ENCODE assay signal across 26 mouse cellular contexts in the genomic region with DNA sequence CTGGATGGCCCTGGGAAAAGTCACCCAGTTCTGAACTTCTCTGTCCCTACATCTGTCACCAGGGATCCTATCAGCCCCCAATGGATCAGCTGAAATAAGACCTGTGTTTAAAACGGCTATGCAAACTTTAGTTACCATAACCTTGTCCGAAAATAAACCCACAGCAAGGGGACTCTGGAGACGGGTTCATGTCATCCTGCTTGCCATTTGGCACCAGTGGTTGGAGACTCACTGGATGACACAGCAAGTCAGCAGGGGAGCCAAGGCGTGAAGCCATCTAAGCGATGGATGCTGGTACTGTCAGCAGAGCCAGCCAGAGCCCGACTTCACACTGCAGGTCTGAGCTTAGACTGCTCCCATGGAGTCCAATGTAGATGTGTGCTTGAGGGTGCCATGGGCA. TPM values are rescaled to one million over a fixed set of nuclear protein-coding genes. Genes with fewer than 3 reads are reported as not detected.
"Had no signal": no experiment of that assay in that cellular context is flagged by ENCODE, and none has a peak within 500 bp of the region (broad histone marks: within the 10 kb centered on the region; RNA-seq: fewer than 3 reads in every experiment).

No protein-coding gene starts in this region.

- H3K4me1 ChIP-seq: limb, embryonic 12.5 days; limb, embryonic 15.5 days; midbrain, embryonic 12.5 days had no signal

- ATAC-seq: liver, postnatal 0 days; lung, postnatal 0 days; midbrain, embryonic 16.5 days had no signal

- H3K27ac ChIP-seq: kidney, postnatal 0 days; layer of hippocampus, adult 2 months; left cerebral cortex, adult 2 months; limb, embryonic 12.5 days; limb, embryonic 15.5 days; liver, embryonic 14.5 days; macrophage; midbrain, embryonic 12.5 days; neural tube, embryonic 13.5 days had no signal

- H3K36me3 ChIP-seq: limb, embryonic 12.5 days; limb, embryonic 15.5 days; midbrain, embryonic 12.5 days; neural tube, embryonic 13.5 days had no signal

- DNase-seq: kidney, postnatal 25 days; layer of hippocampus, adult 9-11 months; left cerebral cortex, postnatal 4 days; liver, postnatal 0 days; lung, embryonic 14.5 days; retina, postnatal 1 day; right cerebral cortex, postnatal 25 days; thymus, adult 18-20 months; thymus, postnatal 36 days had no signal

- H3K9ac ChIP-seq: limb, embryonic 12.5 days; limb, embryonic 15.5 days; liver, embryonic 14.5 days; liver, postnatal 0 days; lung, embryonic 14.5 days; midbrain, embryonic 12.5 days; neural tube, embryonic 13.5 days had no signal

- H3K27me3 ChIP-seq: limb, embryonic 12.5 days; limb, embryonic 15.5 days; midbrain, embryonic 12.5 days; neural tube, embryonic 13.5 days had no signal

- H3K9me3 ChIP-seq: limb, embryonic 12.5 days; limb, embryonic 15.5 days; midbrain, embryonic 12.5 days; neural tube, embryonic 13.5 days had no signal

- H3K4me2 ChIP-seq: limb, embryonic 12.5 days; limb, embryonic 15.5 days; liver, embryonic 11.5 days; lung, embryonic 14.5 days; midbrain, embryonic 12.5 days; neural tube, embryonic 13.5 days had no signal

- H3K4me3 ChIP-seq: layer of hippocampus, adult 2 months; left cerebral cortex, adult 2 months; limb, embryonic 12.5 days; limb, embryonic 15.5 days; midbrain, embryonic 12.5 days; myocyte; neural tube, embryonic 13.5 days had no signal

RNA-seq across cellular contexts. Expression of gene Mchr1, which starts 13.9 kb away (rescaled TPM):
- total RNA-seq: megakaryocyte, adult 5-6 weeks; monocyte, adult 5-6 weeks; neutrophil, adult 5-6 weeks had no signal
- polyA plus RNA-seq: macrophage; spleen, adult 2 months had no signal
